Mouse (Mus musculus) inflammation-experienced regulatory T-cells, adult 6 months (primary cell): ENCODE measurements around the gene Ap2a2. TPM values are rescaled to one million over a fixed set of nuclear protein-coding genes. Genes with fewer than 3 reads are reported as not detected.
"Not testable (repeated sequence)": the region's sequence is repeated elsewhere in the genome, so short reads cannot be mapped to it uniquely, and the experiment has no call there.

ENCODE experiments used
- ATAC-seq: one replicate; pipeline ENCODE4 v1.8.0; 2017
- polyA plus RNA-seq, 3 experiments: library from polyadenylated mRNA; unstranded; fragments of 100-300 nt; shearing (Covaris generic); gene quantifications; one replicate each; pipeline ENCODE4 v1.2.1; 2017

The Ap2a2 gene
- polyA plus RNA-seq, 3 experiments from 2014 or later, result 12.5 to 16.5 (median 13.6) TPM

- ATAC-seq, result no peak
Measured at GRCm38 (mm10) chr7:141607717-141608116, 45.7 kb downstream of the Ap2a2 start.

GRCm38 (mm10) chr7:141609719-141610514 is 47.9 kb downstream of the Ap2a2 start:
- ATAC-seq, result no peak

GRCm38 (mm10) chr7:141611711-141612370 is 49.9 kb downstream of the Ap2a2 start:
- ATAC-seq, result no peak

GRCm38 (mm10) chr7:141612371-141612760 is 50.4 kb downstream of the Ap2a2 start:
- ATAC-seq, result no peak

GRCm38 (mm10) chr7:141612791-141613190 is 50.8 kb downstream of the Ap2a2 start:
- no peak for ATAC-seq

- no peak for ATAC-seq
Measured at GRCm38 (mm10) chr7:141614329-141614832, 52.4 kb downstream of the Ap2a2 start.

- no peak for ATAC-seq
Measured at GRCm38 (mm10) chr7:141624214-141624613, 62.2 kb downstream of the Ap2a2 start.

- ATAC-seq, result no peak
Measured at GRCm38 (mm10) chr7:141625120-141625810, 63.3 kb downstream of the Ap2a2 start.

- ATAC-seq, result no peak
Measured at GRCm38 (mm10) chr7:141628018-141628417, 66.0 kb downstream of the Ap2a2 start.

- ATAC-seq, result no peak
Measured at GRCm38 (mm10) chr7:141629241-141629640, 67.3 kb downstream of the Ap2a2 start.

- not testable (repeated sequence) for ATAC-seq
Measured at GRCm38 (mm10) chr7:141638077-141638476, 76.1 kb downstream of the Ap2a2 start.

GRCm38 (mm10) chr7:141638513-141639334 is 76.8 kb downstream of the Ap2a2 start:
- not testable (repeated sequence) for ATAC-seq

GRCm38 (mm10) chr7:141639335-141639890 is 77.4 kb downstream of the Ap2a2 start:
- not testable (repeated sequence) for ATAC-seq

- ATAC-seq, result no peak
Measured at GRCm38 (mm10) chr7:141642375-141642774, 80.4 kb downstream of the Ap2a2 start.

- no peak for ATAC-seq
Measured at GRCm38 (mm10) chr7:141643160-141643559, 81.2 kb downstream of the Ap2a2 start.

- ATAC-seq, result no peak
Measured at GRCm38 (mm10) chr7:141647083-141647482, 85.1 kb downstream of the Ap2a2 start.

GRCm38 (mm10) chr7:141647815-141648214 is 85.8 kb downstream of the Ap2a2 start:
- no peak for ATAC-seq

GRCm38 (mm10) chr7:141652191-141652590 is 90.2 kb downstream of the Ap2a2 start:
- ATAC-seq, result no peak

GRCm38 (mm10) chr7:141660346-141660745 is 98.4 kb downstream of the Ap2a2 start:
- ATAC-seq, result no peak

GRCm38 (mm10) chr7:141661481-141661880 is 99.5 kb downstream of the Ap2a2 start:
- ATAC-seq, result no peak

GRCm38 (mm10) chr7:141662223-141662622 is 100.2 kb downstream of the Ap2a2 start:
- no peak for ATAC-seq

- ATAC-seq, result no peak
Measured at GRCm38 (mm10) chr7:141666190-141666589, 104.2 kb downstream of the Ap2a2 start.
